Mouse (Mus musculus) liver, embryonic 11.5 days (tissue): ENCODE measurements around the gene Fpgs. TPM values are rescaled to one million over a fixed set of nuclear protein-coding genes. Genes with fewer than 3 reads are reported as not detected.
A peak's percentile ranks its signal among the peaks of the same experiment; 100 is the strongest.

ENCODE experiments used
- ATAC-seq: fragments of 200-750 bp; cut with Nextera tagmentation; replicated peaks from 2 replicates; pipeline ENCODE4 v1.8.0; 2017; ENCODE audit warnings: moderate number of reproducible peaks, mild to moderate bottlenecking, moderate TSS enrichment, moderate library complexity; ENCODE audit not compliant: low FRiP score
- DNase-seq: peaks from one replicate; pipeline ENCODE4 v3.0.0-alpha.2; 2017; ENCODE audit warnings: low spot score
- H3K27ac ChIP-seq: fragments of 300-500 bp; sonication (generic); 2 replicates; pipeline ENCODE4 v1.5.1; 2014; ENCODE audit warnings: mild to moderate bottlenecking, low read depth, low read length, control low read depth
- H3K27me3 ChIP-seq: fragments of 300-500 bp; sonication (generic); replicated peaks from 2 replicates; pipeline ENCODE4 v1.6.1; 2014; ENCODE audit warnings: low read length, mixed read lengths; ENCODE audit not compliant: control insufficient read depth, insufficient read depth
- H3K36me3 ChIP-seq: fragments of 300-500 bp; sonication (generic); 2 replicates; pipeline ENCODE4 v1.6.1; 2014; ENCODE audit warnings: mild to moderate bottlenecking, low read length, moderate library complexity, mixed read lengths; ENCODE audit not compliant: control insufficient read depth, insufficient read depth
- H3K4me1 ChIP-seq: fragments of 300-500 bp; sonication (generic); replicated peaks from 2 replicates; pipeline ENCODE4 v1.6.1; 2014; ENCODE audit warnings: low read length, mixed read lengths; ENCODE audit not compliant: control insufficient read depth, insufficient read depth
- H3K4me2 ChIP-seq: fragments of 300-500 bp; sonication (generic); 2 replicates; pipeline ENCODE4 v1.6.1; 2014; ENCODE audit warnings: mild to moderate bottlenecking, control low read depth, moderate library complexity
- H3K4me3 ChIP-seq: fragments of 300-500 bp; sonication (generic); 2 replicates; pipeline ENCODE4 v1.5.1; 2014; ENCODE audit warnings: low read depth, low read length, control low read depth
- H3K9ac ChIP-seq: fragments of 300-500 bp; sonication (generic); 2 replicates; pipeline ENCODE4 v1.6.1; 2014; ENCODE audit warnings: low read depth, low read length, control low read depth
- H3K9me3 ChIP-seq: fragments of 300-500 bp; sonication (generic); 2 replicates; pipeline ENCODE4 v1.6.1; 2016; ENCODE audit warnings: low read length, inconsistent platforms, mixed read lengths; ENCODE audit not compliant: control insufficient read depth
- WGBS: fragments of 180-500 bp; shearing (Covaris S2); extraction: QIAGEN DNeasy Blood & Tissue Kit; methylation state at CpG from one replicate; pipeline ENCODE4 v1.1.7; 2014; 5-methylcytosine and 5-hydroxymethylcytosine counted together
- polyA plus RNA-seq: library from polyadenylated mRNA; unstranded; fragments of >200 nt; fragmentation: Nextera tagmentation; extraction: Ambion mirVana; gene quantifications from 2 replicates; pipeline ENCODE4 v1.2.1, GENCODE M21; 2014

Gene Fpgs
- polyA plus RNA-seq, 1 experiment from 2014 or later = 46.2 TPM

- H3K4me1 ChIP-seq = peaks cover 31% of the 10 kb centered on the region
- no peaks in the 10 kb centered on the region; the same call in 1 of the 2 replicates for H3K9me3 ChIP-seq
- peak overlapping the region; percentile 80 for H3K9ac ChIP-seq
- peaks cover 32% of the 10 kb centered on the region for H3K36me3 ChIP-seq
- under 1% methylated on average over 41 of the region's 41 CpGs for WGBS
- DNase-seq (peak; percentile 76), ATAC-seq (peak; percentile 73)
- H3K4me2 ChIP-seq = peak overlapping the region; percentile 76
- H3K4me3 ChIP-seq = peak overlapping the region; percentile 89
- H3K27ac ChIP-seq = peak overlapping the region; percentile 94
- H3K27me3 ChIP-seq = no peaks in the 10 kb centered on the region
Observed at GRCm38 (mm10) chr2:32712108-32712551, 8.2 kb upstream of the Fpgs start.

- peaks cover 38% of the 10 kb centered on the region for H3K36me3 ChIP-seq
- WGBS = 26% methylated on average over 9 of the region's 9 CpGs
Observed at GRCm38 (mm10) chr2:32711301-32712056, 7.5 kb upstream of the Fpgs start.

GRCm38 (mm10) chr2:32710425-32710824, 6.5 kb upstream of the Fpgs start:
- H3K27me3 ChIP-seq = no peaks in the 10 kb centered on the region
- WGBS = 68% methylated on average over 5 of the region's 5 CpGs
- peaks cover 31% of the 10 kb centered on the region for H3K4me1 ChIP-seq
- peaks cover 46% of the 10 kb centered on the region for H3K36me3 ChIP-seq
- H3K27ac ChIP-seq = no peak overlapping the region; the same call in 1 of the 2 replicates
- DNase-seq = no peak
- H3K9me3 ChIP-seq = no peaks in the 10 kb centered on the region
- ATAC-seq = no peak
- H3K4me2 ChIP-seq = no peak overlapping the region; the same call in 1 of the 2 replicates
- H3K4me3 ChIP-seq = no peak overlapping the region
- no peak overlapping the region for H3K9ac ChIP-seq

More at GRCm38 (mm10) chr2:32711301-32712056, 7.5 kb upstream of the Fpgs start:
- DNase-seq (no peak), ATAC-seq (no peak)
- peaks cover 31% of the 10 kb centered on the region for H3K4me1 ChIP-seq
- peak overlapping the region; percentile 80 for H3K9ac ChIP-seq
- peak overlapping the region; percentile 76 for H3K4me2 ChIP-seq
- no peaks in the 10 kb centered on the region for H3K27me3 ChIP-seq
- H3K27ac ChIP-seq = peak overlapping the region; percentile 94
- H3K4me3 ChIP-seq = peak overlapping the region; percentile 89
- no peaks in the 10 kb centered on the region for H3K9me3 ChIP-seq

- Histone ChIP-seq H3K36me3 (peaks cover 52% of the 10 kb centered on the region), H3K4me2 (no peak overlapping the region), H3K27ac (no peak overlapping the region), H3K4me3 (no peak overlapping the region), H3K4me1 (peaks cover 23% of the 10 kb centered on the region), H3K9me3 (no peaks in the 10 kb centered on the region), H3K27me3 (no peaks in the 10 kb centered on the region), H3K9ac (no peak overlapping the region)
- 91% methylated on average over 20 of the region's 20 CpGs for WGBS
- ATAC-seq (no peak), DNase-seq (no peak)
Observed at GRCm38 (mm10) chr2:32709521-32710137, 5.7 kb upstream of the Fpgs start.

- Histone ChIP-seq H3K27me3 (no peaks in the 10 kb centered on the region), H3K4me2 (no peak overlapping the region), H3K27ac (no peak overlapping the region), H3K4me1 (peaks cover 13% of the 10 kb centered on the region), H3K9ac (no peak overlapping the region), H3K4me3 (no peak overlapping the region), H3K36me3 (peaks cover 52% of the 10 kb centered on the region), H3K9me3 (no peaks in the 10 kb centered on the region)
- peak; percentile 55 for DNase-seq
- WGBS = 36% methylated on average over 3 of the region's 3 CpGs
- ATAC-seq = no peak
Observed at GRCm38 (mm10) chr2:32708643-32709042, 4.7 kb upstream of the Fpgs start.

GRCm38 (mm10) chr2:32706971-32707370, 3.0 kb upstream of the Fpgs start:
- Histone ChIP-seq H3K4me2 (no peak overlapping the region), H3K9ac (no peak overlapping the region), H3K27me3 (no peaks in the 10 kb centered on the region), H3K36me3 (peaks cover 54% of the 10 kb centered on the region), H3K9me3 (no peaks in the 10 kb centered on the region), H3K27ac (no peak overlapping the region), H3K4me1 (peaks cover 12% of the 10 kb centered on the region), H3K4me3 (no peak overlapping the region)
- WGBS = 93% methylated on average over 6 of the region's 6 CpGs
- DNase-seq (no peak), ATAC-seq (no peak)

- Histone ChIP-seq H3K4me2 (no peak overlapping the region), H3K27ac (no peak overlapping the region), H3K9me3 (no peaks in the 10 kb centered on the region), H3K4me3 (no peak overlapping the region), H3K4me1 (no peaks in the 10 kb centered on the region; the same call in 1 of the 2 replicates), H3K27me3 (no peaks in the 10 kb centered on the region), H3K36me3 (peaks cover 43% of the 10 kb centered on the region), H3K9ac (no peak overlapping the region)
- ATAC-seq = no peak
- WGBS = 94% methylated on average over 7 of the region's 7 CpGs
- DNase-seq = no peak
Observed at GRCm38 (mm10) chr2:32705018-32705417, 1.1 kb upstream of the Fpgs start.

- Histone ChIP-seq H3K27me3 (no peaks in the 10 kb centered on the region), H3K4me2 (peak overlapping the region; percentile 5), H3K4me3 (no peak overlapping the region), H3K36me3 (peaks cover 29% of the 10 kb centered on the region), H3K4me1 (no peaks in the 10 kb centered on the region; the same call in 1 of the 2 replicates), H3K9ac (no peak overlapping the region), H3K27ac (no peak overlapping the region), H3K9me3 (no peaks in the 10 kb centered on the region)
- DNase-seq (no peak), ATAC-seq (no peak)
- WGBS = 92% methylated on average over 8 of the region's 8 CpGs
Observed at GRCm38 (mm10) chr2:32703046-32703445, 899 bp downstream of the Fpgs start.
